Mouse (Mus musculus) layer of hippocampus, postnatal 36 days (tissue): ENCODE results near the gene Gm49366. TPM values are rescaled to one million over a fixed set of nuclear protein-coding genes. Genes with fewer than 3 reads are reported as not detected.
"Not testable (repeated sequence)": the region's sequence is repeated elsewhere in the genome, so short reads cannot be mapped to it uniquely, and the experiment has no call there.

Source experiments
- DNase-seq, 2 experiments: peaks; one replicate each; pipeline ENCODE4 v3.0.0; 2022
- total RNA-seq, 2 experiments: library from RNA; stranded (reverse); gene quantifications; 2 replicates each; pipeline ENCODE4 v1.2.3; 2021

The Gm49366 gene
- total RNA-seq: 1 to 10 TPM in 1 of 2 experiments, not detected in 1; 1.3 TPM

- DNase-seq: peak; percentile 24 to 31
These were observed at the start of gene Gm49366 for GRCm38 (mm10) chr12:84038691-84039111. Gm49366 (plus strand) TSS chr12:84038935.

DNA sequence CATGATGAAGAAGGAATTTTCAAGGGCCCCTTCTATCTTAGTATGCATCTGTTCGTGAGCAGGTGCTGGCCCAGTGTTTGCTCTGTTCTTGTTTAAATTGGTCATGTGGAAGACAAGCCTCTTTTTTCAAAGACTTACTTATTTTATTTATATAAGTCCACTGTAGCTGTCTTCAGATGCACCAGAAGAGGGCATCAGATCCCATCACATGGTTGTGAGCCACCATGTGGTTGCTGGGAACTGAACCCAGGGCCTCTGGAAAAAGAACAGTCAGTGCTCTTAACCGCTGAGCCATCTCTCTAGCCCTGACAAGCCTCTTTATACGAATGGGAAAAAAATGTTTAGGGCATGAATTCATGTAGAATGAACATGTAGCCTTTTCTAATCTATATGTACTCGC lies 49.4 kb upstream of the Gm49366 start:
- DNase-seq: no peak

GRCm38 (mm10) chr12:83997221-83997620 lies 41.5 kb upstream of the Gm49366 start:
- no peak for DNase-seq

- DNase-seq: peak in 1 of 2 experiments; percentile 32
These were observed 40.2 kb upstream of the Gm49366 start for GRCm38 (mm10) chr12:83998341-83999107.

- DNase-seq: not testable (repeated sequence)
These were observed 39.5 kb upstream of the Gm49366 start for GRCm38 (mm10) chr12:83999237-83999636.

DNA sequence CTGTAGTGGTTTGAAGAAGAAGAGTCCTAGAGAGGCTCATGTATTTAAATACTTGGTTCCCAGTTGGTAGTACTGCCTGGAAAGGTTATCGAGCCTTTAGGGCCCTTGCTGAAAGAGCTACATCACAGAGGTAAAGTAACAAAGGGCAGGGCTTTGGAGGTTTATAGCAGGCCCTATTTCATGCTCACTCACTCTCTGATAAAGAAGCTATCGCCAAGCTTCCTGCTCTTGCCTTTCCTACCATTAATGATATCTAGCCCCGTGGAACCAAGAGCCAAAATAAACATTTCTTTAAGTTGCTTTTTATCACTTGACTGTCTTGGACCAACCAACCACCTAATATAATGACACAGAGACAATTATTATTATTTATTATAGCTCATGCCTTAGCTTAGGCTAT lies 38.3 kb upstream of the Gm49366 start:
- no peak for DNase-seq

- DNase-seq: no peak
These were observed 34.9 kb upstream of the Gm49366 start for GRCm38 (mm10) chr12:84003866-84004265.

- DNase-seq: no peak
These were observed 30.5 kb upstream of the Gm49366 start for GRCm38 (mm10) chr12:84008251-84008650.

GRCm38 (mm10) chr12:84008729-84009128 lies 30.0 kb upstream of the Gm49366 start:
- DNase-seq: no peak

DNA sequence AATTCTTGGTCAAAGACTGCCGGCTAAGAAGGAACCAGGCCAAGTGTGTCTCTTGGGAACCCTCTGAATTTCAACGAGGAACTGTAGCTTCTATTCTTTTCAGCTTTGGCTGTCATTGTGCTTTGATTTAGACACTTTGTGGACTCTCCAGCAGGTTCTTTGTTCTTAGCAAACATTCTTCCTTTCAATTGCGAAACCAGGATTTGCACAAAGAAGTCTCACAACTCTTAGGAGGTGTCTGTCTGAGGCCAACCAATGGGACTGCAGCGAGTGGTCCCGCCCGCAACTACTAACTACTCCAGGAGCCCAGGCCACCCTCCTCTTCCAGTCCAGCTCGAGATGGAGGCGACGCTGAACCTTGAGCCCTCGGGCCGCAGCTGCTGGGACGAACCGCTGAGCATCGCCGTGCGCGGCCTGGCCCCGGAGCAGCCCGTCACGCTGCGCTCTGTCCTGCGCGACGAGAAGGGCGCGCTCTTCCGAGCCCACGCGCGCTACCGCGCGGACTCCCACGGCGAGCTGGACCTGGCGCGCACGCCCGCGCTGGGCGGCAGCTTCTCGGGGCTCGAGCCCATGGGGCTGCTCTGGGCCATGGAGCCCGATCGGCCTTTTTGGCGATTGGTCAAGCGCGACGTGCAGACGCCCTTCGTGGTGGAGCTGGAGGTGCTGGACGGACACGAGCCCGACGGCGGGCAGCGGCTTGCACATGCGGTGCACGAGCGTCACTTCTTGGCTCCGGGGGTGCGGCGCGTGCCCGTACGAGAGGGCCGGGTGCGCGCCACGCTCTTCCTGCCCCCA lies 29.4 kb upstream of the Gm49366 start, which contains the start of gene Acot1:
Acot1 (plus strand) TSS at position 320 of the 795 bp plus-strand sequence.
- peak; percentile 56 for DNase-seq

DNA sequence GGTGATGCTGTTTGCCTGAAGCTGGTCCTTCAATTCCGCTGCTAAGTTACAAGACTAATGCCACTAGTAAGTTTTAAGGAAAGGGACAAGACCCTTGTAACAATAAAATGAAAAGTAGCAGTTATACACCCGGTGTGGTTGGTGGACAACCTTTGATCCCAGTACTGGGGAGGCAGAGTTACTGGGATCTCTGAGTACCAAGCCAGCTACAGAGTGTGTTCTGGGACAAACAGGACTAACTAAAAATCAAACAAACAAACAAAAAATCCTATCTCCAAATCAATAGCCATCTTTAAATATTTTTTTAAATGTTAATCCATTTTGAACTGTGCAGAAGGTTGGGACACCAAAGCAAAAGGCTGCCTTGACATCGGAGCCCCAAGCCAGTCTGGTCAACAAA lies 28.5 kb upstream of the Gm49366 start:
- no peak for DNase-seq

DNA sequence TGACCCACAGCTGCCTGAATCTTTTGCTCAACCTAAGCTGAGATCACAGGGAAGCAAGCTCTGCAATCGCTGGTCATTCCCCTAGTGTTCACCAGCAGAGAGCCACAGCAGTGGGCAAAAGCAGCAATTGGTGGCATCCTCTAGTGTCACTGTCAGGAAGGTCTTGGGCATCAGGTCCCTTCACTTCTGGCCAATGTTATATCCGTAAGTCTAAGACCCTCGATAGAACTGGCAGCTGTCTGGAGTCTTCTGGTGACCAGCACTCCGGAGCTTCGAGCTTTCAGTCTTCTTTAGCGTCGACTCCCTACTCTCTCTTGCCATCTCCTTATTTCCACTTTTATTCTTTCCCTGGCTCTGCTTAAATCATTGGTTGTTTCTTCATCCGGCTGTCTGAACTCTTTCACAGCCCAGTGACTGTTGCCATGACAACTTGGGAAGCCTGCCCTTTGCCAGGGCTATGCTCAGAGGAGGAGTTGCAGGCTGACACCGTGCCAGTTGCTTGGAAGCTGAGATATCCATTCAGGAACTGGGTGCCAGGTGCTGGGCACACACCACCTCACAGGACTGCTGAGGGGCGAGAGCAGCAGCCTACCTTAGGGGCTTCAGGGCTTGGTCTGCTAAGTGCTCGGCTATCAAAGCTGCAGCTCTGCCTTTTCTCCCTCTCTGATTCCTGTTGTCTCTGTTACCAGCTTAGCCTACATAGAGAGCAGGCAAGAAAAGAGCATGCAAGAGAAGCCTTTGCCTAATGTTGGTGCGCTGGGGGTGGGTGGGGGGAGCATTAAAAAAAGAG lies 27.3 kb upstream of the Gm49366 start:
- DNase-seq: peak; percentile 67 to 71

- no peak for DNase-seq
These were observed 25.6 kb upstream of the Gm49366 start for GRCm38 (mm10) chr12:84013130-84013529.

- DNase-seq: no peak
These were observed 25.0 kb upstream of the Gm49366 start for GRCm38 (mm10) chr12:84013701-84014100.

DNA sequence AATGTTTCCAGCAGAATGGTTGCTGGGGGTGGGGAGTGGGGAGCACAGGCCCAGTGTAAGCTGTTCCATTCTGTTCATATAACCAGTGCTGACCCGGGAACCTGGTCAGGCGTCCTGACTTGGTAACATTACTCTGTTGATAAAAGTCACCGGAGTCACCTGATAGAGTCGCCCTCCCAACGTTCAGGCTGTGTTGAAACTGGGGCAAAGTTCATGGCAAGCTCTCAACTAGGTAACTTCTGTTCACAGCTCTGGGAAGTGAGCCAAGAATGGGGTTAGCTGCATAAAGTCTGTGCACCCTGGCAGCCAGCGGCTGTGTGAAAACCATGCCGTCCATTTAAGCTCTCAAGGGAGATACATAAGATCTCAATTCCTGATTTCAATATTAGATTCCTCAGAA lies 18.2 kb upstream of the Gm49366 start:
- not testable (repeated sequence) for DNase-seq

- not testable (repeated sequence) for DNase-seq
These were observed 16.5 kb upstream of the Gm49366 start for GRCm38 (mm10) chr12:84022266-84022665.

DNA sequence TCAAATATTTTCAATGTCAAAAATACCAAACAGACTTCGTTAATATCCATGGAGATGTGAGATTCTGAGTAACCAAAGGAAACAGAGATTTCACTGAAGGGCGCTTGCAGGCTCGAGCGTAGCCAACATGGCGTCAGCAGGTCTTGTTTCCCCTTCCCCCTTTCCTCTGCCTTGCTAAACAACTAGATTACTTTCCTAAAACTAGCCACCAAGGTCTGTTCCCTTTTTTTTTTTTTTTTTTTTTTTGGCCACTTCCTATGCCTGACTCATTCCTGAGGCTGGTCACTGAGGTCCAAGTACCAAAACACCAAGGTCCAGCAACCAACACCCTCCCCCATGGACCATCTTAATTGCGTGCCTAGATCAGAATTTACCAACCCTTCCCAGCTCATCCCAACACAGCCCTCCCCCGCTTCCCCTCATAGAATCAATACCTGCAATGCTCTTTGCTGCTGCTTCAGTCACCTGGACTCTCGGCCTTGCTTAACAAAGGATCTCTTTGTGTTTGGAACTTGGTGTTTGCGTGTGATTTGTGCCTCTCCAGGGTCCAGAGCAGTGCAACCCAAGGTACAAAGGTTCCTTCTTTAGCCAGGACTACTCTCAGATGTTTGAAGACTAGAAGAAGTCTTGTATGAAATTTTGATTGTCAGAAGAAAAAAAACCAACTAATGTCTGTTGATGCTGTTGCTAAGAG lies 15.5 kb upstream of the Gm49366 start:
- DNase-seq: no peak

- no peak for DNase-seq
These were observed 12.8 kb upstream of the Gm49366 start for GRCm38 (mm10) chr12:84025888-84026287.

GRCm38 (mm10) chr12:84028328-84028727 lies 10.4 kb upstream of the Gm49366 start:
- DNase-seq: not testable (repeated sequence)

GRCm38 (mm10) chr12:84029043-84029442 lies 9.7 kb upstream of the Gm49366 start:
- not testable (repeated sequence) for DNase-seq

DNA sequence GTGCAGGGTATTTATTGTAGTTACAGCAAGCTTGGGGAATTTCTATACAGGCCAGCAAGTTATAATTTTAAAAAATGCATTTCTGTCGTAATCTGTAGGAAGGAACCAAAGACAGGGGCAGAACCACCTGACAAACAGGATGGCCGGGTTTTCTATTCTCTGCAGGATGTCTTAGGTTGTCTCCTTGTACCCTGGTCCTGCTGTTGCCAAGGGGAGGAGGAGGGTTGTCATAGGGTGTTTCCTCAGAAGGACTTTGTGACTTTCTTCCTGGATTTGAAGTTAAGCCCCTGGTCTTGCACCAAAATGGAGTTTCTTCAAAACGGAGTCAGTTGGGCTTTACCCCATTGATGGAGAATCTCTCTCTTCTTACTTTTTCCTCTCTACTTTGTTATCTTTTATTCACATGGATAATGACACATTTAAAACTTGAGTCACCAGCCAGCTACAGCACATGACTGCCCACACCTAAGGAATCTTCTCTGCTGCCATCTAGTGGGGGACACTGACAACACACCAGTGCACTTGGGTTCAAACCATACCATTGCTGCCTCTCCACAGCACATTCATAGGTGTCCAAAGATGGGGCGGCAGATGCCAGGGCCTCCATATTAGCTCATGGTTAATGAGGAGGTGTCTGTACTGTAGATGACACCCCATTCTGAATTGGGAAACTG lies 7.9 kb upstream of the Gm49366 start:
- peak; percentile 67 to 79 for DNase-seq
